Mouse (Mus musculus) adrenal gland, adult 18-20 months (tissue): Measurements from ENCODE around the gene Cox5b. TPM values are rescaled to one million over a fixed set of nuclear protein-coding genes. Genes with fewer than 3 reads are reported as not detected.

ENCODE experiments used
- DNase-seq, 2 experiments: peaks; one replicate each; pipeline ENCODE4 v3.0.0; 2021 to 2022; ENCODE audit warnings: low spot score in 2 of 2
- total RNA-seq, 2 experiments: library from RNA; stranded (reverse); gene quantifications; 1 replicate in 1 of 2; 2 replicates in 1 of 2; pipeline ENCODE4 v1.2.3; 2021

The Cox5b gene
- total RNA-seq, 2 experiments from 2014 or later: 940 to 1,277 TPM

DNA sequence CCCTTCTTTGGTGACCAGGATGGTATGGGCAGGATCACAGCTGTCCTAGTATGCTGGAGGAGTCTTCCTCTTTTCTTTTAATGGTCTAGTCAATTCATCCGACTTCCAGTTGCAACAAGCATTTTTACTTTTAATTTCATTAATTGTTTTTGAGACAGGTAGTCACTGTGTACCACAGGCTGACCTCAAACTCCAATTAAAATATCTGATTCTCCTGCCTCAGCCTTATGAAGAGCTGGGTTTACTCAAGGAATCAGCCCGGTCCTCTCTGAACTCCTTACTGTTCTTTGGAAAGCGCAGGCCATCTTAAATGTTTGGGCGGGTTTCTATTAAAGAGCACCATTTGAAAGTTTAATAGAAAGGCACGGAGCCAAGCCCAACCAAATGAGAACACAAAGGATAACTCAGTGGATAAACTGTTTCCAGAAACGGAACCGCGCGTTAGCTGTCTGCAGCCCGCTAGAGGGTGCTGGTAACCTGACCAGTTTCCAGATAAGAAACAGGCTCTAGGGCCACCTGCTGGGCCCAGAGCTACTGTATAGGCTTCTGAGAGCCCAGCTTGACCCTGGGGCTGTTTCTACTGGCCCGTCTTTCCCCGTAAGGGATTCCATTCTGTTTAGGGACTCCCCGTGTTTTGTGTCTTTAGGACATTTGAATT is 7.3 kb upstream of the Cox5b start:
- peak; percentile 59 to 73 for DNase-seq

DNA sequence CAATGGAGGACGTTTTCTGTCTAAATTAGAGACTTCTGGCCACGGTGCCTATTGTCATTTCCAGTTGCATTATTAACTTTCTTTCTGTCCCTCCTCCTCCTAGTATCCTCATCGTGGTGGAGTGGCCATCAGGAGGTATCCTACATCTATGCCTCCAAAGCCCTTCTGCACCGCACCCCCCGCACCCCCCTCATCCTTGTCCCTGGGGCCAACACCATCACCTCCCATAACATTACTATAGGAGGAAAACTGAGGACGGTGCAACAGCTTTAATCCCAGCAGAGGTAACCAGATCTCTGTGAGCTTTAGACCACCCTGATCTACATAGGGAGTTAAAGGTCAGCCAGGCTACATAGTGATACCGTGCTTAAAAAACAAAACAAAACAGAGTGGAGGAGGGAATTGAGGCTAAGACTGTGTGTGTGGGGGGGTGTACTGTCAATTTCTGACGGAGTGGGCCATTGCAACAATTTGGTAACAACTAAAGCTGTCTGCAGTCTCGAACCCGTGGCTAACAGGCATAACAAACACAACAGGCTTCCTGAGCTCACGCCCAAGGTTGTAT is 496 bp upstream of the Cox5b start:
- DNase-seq: no peak

DNA sequence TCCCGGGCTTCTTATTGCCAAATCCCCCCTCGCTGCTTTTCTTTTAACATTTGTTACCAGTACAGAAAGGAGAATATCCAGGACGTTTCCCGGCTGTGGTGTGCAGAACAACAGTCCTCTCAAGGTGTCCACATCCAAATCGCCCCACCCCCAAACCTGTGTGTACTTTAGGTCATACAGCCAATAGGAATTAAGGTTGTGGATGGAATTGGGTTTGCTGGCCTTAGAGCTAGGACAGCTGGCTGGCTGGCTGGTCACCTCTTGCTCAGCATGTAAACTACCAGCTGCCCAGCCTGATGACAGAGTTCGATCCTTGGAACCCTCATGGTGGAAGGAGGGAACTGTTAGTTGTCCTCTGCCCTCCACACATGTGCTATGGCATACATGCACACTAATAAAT is 3.6 kb downstream of the Cox5b start:
- DNase-seq: no peak

DNA sequence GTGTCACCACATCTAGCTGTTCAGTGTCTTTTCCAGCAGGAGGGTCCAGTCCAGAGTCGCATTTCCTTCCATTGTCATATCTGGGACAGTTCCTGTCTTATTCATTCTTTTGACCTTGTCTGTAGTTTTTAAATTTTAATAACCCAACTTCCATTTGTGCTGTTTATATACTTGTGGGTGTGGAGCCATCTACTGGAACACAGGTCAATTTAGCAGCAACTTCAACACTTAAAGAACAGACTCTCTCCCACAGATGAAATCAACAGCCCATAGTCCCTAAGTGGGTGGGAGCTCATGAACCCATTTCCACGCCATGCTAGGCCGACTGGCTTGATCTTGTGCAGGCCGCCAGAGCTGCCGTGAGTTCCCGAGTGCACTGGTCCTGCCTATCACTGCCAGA is 5.2 kb downstream of the Cox5b start:
- no peak for DNase-seq

DNA sequence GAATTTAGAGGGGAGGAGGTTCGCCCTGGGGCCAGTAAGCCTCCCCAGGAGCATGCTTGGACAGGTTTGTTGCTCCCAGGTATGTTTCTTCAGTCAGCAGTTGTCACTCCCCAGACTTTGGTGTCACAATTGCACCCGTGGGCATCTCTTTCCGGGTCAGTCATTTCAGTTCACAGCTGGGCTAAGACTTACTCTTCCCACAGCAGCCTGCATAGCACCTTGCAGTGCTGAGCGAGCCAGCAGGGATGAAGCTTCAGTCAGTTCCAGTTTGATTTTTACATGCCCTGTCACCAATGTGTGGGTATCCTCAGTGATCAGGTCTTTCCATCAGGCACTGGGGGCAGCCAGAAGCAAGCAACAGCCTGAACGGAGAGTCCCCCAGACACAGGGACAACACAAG is 5.8 kb downstream of the Cox5b start:
- DNase-seq: no peak

DNA sequence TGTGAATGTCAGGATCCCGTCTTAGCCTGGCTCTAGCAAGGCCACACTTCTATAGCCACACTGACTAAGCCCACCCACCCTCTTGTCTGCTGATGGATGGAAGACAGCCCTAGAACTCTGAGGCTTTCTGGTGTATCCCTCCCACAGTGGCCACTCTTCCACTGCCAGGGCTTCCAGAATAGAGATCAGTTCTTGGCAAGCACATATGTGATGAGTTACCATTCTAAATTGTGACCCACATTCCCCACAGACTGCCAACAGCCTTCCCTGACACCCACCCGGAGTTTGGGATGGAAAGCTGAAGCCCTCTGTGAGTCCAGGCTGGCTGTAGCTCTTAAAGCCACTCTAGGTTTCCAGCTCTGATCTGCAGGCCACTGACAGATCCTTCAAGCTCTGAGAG is 15.9 kb downstream of the Cox5b start:
- no peak for DNase-seq

DNA sequence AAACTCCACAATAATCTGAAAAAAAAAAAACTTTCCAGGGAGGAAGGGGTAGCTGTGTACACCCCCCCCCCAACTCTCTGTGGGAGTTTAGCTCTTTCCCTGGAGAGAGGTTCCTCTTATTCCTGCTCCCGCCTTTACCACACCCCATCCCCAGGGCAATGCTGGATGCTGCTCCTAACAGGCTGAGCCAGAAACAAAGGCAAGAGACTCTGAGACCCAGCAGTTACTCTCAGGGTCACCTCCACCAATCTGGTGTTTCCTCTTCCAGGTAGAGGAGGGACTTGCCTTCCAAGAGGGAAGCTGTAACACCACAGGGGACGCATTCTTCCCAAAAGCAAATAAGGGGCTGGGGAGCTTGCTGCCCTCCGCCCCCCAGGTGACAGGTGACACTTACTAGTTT is 16.5 kb downstream of the Cox5b start:
- DNase-seq: no peak

DNA sequence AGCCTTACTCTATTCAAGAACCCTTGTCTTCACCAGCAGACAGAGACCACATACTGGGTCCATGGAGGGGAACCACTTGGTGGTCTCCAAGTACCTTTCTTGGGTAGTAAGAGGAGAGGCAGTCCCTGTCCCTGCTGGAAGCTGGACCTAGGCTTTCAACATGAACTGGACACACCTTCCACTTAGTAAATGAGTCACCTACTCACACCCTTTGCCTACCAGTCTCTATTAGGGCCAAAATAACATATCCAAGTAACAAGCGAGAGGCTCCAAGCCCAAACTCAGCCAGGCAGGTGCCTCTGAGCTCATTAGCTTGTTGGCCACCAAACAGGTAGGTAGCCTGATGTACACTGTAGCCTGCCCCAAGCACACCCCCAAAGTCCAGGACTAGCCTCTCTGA is 17.4 kb downstream of the Cox5b start:
- no peak for DNase-seq

DNA sequence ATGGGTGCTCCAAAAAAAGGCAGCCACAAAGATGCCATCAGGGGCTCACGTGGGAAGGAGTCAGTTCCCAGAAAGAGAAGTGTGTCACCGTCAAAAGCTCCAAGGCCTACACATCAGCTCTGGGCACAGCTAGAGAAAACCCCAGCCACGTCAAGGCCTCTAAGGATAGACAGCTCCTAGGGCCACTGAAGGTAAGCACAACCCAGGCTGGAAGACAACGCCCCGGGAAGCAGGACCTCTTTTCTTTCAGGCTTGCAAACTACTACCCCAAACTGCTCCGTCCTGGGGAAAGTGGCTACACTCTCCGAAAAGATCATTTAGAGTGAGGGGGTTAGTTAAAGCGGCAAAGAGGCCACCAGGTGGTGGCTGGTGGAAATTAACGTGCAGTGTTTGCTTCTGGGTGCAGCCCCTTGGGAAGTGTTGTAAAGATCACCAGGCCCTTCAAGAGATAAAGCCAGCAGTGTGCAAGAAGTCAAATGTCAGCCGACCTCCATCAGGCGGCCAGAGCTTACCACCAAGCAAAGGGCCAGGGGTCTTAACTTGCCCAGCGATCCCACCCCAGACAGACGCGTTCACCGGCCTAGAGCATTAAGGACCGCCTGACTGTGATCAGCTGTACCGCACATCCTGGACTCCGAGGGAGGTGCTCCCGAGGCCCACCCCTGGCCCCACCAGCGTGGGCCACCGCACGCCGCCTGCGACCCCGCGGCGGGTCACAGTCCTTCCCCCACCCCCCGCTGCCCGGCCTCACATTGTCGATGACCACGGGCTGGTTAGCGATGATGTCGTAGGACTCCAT is 18.0 kb downstream of the Cox5b start:
- peak; percentile 26 to 29 for DNase-seq

DNA sequence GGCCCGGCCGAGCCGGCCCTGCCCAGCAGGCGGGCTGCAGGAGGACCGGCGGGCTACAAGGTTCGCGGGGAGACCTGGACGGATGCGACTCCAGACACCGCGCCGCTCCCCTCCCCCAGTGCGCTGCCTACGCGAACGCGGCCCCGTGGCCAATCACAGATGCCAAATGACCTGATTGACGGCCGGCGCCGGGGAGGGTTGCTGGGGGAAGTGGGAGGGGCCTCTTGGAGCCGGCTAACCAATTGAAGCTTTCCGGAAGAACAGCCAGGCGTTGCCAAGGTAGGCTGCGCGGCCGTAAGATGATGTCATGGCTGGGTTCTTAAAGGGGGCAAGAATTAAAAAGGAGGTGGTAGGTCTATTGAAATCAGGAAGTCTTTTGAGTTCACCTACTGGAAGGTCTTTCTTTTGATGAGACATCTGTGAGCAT is 18.6 kb downstream of the Cox5b start, which contains the start of gene 4933424G06Rik:
TSS of gene 4933424G06Rik (plus strand) at position 296 of the 427 bp plus-strand sequence.
- peak; percentile 96 to 98 for DNase-seq

DNA sequence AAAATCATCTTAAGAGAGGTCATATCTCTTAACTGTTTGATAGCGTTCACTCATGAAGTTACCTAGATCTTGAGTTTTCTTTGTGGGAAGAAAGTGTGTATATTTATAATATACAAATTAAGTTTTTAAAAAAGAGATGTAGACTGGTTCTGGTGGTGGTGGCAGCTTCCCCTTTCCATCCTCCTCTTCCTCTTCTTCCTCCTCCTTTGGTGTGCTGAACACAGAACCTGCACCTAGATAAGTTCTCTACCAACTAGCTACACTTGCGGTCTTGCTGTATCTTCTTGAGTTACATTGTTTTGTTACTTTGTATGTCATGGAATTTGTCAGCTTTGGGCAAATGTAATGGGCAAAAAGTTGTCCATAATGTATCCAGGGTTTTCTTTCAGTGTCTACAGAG is 19.9 kb downstream of the Cox5b start:
- DNase-seq: no peak

DNA sequence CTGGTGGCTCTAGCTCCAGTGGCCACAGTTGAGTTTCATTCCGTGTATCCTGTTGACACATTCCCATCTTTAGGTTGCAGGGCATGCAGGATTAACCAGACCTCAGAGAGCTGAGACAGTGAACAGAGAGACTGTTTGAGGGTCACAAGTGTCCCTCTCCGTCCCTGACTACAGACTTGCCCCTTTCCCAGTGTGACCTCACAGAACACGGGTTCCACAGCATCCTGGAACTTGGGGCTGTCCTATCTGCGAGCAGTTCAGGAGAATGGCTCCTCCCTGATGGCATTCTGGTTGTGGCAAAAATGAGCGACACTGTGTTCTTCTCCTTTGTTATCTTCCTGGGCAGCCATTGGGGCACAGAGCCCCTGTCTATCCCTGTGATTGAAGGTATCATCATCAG is 23.1 kb downstream of the Cox5b start, which contains the start of gene Actr1b:
TSS of gene Actr1b (minus strand) at position 112 of the 400 bp plus-strand sequence.
- no peak for DNase-seq

DNA sequence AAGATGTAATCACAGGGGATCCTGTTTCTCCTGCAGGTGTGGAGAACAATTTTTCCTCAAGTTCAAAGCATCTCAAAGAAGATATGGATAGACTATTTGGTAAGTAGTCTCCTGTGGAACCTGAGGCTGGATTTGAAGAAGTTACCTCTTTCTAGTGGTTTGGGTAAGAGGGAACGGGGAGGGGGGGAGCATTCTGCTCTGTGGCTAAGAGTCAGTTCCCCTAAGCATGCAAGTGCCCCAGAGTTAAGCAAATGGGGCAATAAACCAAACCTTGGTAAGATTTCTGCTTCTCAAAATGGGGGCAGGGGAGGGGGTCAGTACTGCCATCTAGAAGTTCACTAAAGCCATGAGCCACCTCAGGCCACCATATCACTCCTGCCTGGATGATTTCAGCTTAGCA is 27.5 kb downstream of the Cox5b start:
- no peak for DNase-seq

DNA sequence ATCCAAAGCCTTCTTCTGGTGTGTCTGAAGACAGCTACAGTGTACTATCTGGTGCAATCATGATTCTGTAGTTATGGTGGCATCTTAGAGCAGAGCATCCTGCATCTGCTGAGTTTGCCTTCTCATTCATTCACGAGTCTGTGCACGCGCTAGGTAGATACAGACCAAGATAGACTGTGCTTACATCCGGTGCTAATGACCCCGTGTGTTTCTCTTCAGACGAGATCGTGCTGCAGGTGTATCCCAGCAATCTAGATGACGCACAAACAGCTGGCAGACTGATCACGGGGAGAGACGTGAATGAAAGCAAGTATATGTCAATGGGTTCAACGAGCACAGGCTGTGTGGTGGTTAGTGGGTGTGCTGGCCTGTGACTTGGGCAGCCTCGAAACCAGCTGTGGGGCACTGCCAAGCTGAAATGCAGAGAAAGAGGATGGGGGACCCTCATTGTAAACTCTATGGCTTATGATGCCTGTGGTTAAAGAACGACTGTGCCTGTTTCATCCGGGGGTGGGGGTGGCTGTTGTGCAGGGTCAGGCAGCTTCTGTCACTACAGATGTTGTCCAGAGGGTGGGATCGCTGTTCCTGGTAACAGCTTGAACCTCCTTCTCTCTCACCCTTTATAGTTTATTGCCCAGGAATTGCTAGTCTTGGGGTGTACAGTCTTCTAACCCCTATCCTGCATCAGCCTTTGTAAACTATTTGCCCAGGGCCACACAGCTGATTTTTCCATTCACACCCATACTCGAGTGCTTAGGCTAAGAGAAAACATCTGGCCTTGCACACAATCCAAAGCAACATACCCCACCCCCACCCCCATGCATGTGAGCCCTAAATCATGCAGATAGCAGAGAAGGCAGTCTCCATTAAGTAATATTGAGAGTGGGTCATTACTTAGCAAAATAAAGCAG is 32.2 kb downstream of the Cox5b start:
- no peak for DNase-seq

DNA sequence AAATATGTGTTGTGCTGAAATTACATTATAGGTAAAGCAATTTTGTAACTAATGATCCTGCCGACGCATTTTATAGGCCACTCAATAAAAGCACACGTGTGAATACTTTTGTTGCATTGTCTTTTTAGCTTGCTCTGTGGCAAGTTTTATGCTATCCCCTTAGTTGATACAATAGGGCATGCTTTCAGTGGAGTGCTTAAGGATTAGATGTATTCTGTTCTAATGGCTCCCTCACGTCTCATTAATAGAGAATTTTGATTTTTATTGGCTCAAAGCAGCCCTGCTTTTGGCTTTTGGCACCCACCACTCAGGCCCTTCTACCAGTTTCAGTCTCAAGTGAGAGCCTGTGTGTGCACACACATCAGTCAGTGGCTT is 32.8 kb downstream of the Cox5b start:
- DNase-seq: no peak

DNA sequence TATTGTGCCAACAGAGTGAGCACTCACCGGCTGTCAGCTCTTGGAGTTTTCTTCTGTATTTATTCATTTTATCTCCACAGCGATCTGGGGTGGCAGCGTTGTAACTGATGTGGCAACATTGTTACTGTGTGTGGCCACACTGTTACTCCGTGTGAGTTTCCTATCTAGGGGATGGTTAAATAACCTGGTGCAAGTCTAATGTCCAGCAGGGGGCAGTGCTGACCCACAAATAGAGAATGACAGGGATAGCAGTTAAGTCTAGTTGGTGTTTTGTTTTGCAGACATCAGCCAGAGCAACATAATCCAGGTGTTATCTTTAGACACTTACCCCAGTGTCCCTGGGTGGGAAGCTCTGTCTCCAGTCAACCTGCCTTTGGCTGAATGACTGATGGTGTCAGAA is 46.1 kb downstream of the Cox5b start:
- peak; percentile 76 to 81 for DNase-seq

DNA sequence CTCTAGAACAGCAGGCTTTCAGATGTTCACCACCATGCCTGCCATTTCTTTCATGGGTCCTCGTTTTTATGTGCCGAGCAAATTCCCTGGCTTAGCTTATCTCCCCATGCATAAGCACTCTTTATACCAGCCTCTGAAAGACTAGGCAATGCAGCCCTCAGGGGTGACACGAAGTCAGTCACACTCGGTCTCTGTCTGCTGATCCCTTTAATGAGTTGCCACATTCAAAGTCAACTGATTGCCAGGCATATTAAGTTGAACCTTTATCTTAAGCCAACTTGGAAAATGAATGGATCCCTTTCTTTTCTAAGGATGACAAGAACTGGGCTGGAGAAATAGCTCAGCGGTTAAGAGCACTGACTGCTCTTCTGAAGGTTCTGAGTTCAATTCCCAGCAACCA is 48.0 kb downstream of the Cox5b start:
- no peak for DNase-seq

DNA sequence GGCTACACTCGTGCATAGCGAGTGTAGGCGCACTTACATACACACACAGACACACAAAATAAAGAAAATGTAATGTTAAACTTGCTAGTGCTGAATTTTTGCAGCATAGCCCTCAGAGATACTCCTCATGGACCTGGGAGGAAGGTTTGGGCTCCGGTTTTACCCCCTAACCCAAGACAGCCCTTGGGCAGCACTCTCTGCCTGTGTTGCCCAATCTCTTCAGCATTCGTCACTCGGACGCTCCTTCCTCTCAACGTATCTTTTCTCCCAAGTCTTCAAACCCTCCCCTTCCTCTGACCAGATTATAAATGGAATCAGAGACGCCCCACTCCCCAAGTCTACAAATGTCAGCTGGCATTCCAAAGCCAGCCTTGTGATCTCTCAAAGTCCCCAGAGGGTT is 51.8 kb downstream of the Cox5b start:
- DNase-seq: no peak
